Mouse (Mus musculus): ENCODE results near the gene Itgb2.

The Itgb2 gene

DNA sequence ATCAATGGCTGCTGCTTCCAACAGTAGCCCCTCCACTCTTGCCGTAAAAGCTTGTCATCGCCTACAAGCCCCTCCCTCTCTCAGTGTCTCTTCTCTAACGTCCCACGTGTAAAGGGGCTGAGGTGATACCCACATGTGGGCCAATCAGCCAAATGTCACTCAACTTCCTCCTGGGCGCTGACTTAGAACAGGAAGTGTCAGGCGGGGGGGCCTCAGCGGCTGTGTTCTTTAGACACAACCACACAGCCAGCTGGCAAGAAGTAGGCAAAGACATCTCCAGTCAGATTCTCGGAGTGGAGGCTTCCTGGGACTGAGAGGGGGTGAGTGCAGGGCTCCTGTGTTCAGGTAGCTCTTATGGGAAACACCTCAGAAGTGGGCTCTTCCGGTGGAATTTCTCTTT is at the start of gene Itgb2:
TSS of gene Itgb2 (plus strand) at position 113 of the 400 bp plus-strand sequence.
- DNase-seq (ENCODE audit: extremely low read depth, low read depth): peak; percentile 86

DNA sequence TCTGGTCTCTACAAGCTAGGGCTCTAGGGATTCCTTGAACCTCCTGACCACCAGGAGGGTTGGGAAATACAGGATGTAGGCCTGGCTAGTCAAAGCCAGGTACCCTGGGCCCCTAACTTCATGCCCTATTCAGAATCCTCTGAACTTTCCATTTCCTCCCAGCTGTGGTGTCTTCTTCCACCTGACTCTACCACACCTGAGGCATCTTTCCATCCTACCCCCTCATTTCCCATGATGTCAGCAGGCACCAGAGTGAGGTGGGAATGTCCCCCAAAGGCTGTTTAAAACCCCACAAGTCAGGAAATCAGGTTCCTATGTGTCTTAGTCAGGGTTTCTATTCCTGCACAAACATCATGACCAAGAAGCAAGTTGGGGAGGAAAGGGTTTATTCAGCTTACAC is 48.2 kb upstream of the Itgb2 start:
- DNase-seq (ENCODE audit: extremely low read depth, low read depth): no peak

DNA sequence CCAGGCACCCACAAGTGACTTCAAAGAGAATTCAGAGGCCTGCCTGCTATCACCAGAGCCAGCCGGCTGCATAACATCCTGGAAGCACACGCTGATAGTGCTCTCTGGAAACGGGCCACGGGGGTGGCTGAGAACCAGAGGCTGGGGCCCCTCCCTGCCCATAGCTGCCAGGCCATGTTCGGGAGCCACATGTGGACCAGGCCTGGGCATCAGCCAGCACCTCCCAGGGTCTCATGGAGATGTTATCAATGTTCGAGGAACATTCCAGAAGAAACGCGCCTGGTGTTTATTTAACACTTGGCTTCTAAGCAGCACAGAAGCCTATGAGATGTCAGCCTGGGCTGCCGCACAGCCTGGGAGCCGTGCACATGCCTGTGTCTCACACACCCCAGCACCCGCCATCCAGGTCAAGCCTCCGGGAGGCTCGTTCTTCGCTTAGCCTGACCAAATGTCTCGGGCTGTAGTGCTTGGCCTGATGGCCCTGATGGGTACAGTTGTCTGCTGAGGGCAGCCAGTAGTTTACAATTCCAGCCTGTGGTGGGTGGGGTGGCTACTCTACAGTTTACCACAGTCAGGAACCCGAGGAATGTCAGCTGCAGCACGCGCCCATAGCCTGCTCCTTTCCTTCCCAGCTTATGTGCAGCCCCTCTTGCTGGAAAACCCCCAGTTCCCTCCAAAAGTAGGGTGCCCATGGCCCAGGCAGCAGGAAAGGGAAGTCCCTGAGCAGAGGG is 45.7 kb upstream of the Itgb2 start:
- peak; percentile 31 for DNase-seq (ENCODE audit: extremely low read depth, low read depth)

DNA sequence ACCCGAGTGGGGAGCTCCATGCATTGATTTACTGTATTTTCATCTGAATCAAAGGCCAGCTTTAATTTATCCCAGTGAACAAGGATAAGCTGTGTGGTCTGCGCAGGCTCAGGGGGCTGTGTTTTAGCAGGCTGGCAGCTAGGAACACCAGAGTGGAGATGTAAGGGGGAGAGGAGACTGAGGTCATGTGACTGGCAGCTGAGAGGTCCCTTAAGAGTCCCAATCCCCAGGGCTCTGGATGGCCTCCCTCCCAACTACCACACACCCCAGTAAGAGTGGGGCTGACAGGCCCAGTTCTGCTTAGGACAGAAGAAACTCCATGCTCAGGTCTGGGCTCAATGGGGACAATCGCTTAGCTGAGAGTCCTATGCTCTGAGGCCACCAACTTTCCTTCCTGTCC is 44.3 kb upstream of the Itgb2 start:
- DNase-seq (ENCODE audit: extremely low read depth, low read depth): no peak

DNA sequence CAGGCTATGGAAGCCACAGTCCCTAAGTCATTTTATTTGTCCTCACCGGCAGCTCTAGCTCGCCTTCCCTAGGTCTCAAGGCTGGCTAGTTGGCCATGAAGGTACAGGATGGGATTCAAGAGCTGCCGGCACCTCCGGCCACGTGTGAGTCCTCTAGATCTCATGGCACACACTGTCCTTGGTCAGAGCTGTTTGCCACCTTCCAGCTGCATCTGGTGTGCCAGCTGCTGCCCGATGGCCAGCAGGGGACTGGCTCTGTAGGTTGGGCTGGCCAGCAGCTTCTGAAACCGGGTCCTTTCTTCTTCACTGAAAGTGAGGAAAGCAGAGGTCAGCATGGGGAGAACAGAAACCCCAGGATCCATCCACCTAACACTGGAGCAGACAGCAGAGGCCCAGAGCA is 41.9 kb upstream of the Itgb2 start:
- no peak for DNase-seq (ENCODE audit: extremely low read depth, low read depth)

DNA sequence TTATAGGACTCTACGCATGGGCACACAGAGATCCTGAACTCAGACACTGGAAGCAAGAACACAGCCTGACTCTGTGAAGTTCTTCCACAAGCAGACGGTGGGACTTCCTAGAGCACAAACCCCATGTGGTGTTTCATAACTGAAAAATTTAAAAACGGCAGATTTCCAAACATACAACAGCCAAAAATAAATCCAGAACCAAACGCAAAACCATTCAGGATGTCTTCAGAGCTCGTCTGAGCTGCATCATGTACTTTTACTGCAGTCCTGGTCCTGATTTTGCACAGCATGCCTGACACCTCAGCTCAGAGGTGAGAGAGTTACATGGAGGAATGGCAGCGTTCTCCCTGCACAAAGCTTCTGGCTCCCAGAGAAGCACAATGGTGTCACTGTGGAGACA is 38.5 kb upstream of the Itgb2 start:
- DNase-seq (ENCODE audit: extremely low read depth, low read depth): no peak

DNA sequence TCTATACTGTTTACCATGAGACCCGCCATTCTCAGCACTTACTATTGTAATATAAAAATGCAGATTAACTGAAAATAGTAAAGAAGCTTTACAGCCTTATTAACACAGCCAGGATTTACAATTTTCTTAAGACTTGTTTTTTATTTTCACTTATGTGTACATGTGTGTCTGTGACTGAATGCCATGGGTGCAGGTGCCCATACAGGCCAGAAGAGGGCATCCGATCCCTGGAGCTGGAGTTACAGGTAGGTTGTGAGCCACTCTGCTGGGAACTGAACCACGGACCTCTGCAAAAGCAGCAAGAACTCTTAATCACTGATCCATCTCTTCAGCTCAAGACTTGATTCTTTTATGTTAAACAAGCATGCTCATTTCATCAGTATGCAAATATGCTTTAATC is 37.2 kb upstream of the Itgb2 start:
- no peak for DNase-seq (ENCODE audit: extremely low read depth, low read depth)

DNA sequence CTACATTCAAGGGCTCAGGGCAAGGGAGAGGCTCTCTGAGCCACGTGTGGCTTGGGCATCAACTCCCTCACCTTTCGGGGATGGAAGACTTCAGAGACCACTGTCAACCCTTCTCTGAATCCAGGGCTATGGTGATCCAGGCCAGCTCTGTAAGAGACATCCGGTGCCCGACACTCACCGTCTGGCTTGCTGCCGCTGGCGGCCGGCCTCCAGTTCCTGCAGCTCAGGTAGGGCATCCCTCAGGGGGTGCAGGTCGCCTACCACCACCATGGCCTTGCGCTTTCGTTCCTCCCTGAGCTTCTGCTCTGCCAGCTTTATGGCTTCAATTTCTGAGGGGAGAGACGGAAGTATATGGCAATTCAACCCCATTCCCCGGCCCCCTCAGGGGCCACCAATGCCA is 32.9 kb upstream of the Itgb2 start:
- DNase-seq (ENCODE audit: extremely low read depth, low read depth): no peak

DNA sequence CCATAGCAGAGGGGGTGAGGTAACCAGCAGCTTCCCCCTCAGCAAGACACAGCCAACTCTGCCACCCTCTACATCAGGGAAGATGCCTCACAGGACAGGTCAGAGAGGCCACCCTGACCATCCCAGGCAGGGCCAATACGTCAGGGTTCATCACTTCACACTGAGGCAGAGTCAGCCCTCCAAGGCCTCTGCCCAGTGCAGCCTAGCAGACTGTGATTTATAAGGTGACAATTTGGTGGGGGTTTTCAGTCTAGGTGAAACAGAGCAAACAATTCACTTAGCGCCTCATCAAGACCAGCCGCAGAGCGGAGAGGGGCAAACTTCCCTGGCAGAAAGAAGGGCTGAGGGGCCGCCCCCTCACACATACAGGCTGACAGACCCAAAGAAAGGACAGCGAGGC is 31.8 kb upstream of the Itgb2 start:
- no peak for DNase-seq (ENCODE audit: extremely low read depth, low read depth)

DNA sequence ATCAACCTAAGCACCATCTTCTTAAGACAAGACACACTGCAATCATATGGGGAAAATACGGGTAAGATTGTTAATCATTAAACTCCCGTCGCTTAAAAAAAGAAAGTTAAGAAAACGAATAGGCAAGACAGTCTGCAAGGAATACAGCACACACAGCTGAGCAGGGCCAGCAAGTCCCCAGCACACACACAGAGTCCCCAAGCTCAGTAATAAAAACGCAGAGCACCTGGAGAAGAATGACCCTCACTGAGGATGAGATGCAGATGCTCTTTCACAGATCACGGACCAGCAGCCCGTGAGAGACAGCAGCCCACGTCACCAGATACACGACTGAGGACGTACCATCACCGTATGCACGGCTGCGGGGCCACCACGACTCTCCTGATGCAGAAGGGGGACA is 29.4 kb upstream of the Itgb2 start:
- no peak for DNase-seq (ENCODE audit: extremely low read depth, low read depth)

DNA sequence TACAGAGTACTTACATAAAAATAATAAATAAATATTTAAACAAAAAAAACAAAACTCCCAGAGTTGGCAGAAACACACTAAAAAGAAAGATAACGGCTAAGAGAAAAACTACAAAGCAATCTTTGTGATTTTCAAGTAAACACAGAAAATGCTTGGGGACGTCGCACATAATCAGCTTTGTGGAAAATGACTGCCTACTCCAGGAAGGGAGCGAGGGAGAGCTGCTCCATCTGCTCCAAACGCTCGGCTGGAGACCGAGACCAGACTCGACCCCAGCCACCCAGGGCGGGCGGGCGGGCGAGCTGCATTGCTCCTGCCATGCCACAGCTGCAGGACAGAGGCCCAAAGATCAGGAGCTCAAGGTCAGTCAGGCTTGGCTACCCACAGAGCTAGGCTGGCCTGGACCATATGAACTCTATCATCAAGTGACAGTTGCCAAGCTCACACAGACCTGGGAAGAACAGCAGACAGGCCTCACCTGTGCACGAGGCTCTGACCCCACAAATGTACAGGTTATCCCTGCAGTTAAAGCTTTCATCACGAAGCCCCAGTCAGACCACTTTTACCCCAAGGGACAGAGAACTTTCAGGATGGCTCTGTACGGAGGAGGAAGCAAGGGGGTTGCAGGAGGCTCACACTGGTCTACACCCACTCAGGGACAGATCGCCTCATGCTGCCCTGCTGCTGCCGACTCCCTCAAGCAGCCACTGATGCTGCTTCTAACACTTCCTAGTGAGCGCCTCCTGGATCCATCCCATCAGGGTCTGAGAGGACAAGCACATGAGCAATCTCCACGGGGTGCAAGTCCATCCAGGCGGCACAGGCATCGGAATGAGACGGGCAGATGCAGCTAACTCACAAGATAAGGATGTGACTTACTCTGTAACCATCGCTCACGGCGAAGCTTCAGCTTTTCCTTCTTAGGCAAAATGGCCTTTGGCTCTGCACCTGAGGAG is 26.8 kb upstream of the Itgb2 start:
- no peak for DNase-seq (ENCODE audit: extremely low read depth, low read depth)

DNA sequence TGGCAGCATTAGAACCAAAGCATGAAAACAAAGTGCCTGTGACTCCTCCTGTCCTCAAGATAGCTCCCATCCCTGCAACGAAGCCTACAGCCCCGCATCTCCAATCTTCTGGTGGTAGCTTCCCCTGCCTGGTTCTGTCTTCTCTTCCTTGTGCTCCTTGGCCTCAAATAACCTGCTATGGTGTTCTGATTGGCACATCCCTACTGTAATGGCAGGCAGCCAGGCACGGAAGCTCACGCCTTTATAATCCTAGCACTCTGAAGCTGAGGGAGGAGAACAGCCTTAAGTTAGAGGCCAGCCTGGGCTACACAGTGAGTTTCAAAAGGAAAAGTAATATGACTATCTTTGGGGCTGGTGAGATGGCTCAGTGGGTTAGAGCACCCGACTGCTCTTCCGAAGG is 25.9 kb upstream of the Itgb2 start:
- DNase-seq (ENCODE audit: extremely low read depth, low read depth): no peak

DNA sequence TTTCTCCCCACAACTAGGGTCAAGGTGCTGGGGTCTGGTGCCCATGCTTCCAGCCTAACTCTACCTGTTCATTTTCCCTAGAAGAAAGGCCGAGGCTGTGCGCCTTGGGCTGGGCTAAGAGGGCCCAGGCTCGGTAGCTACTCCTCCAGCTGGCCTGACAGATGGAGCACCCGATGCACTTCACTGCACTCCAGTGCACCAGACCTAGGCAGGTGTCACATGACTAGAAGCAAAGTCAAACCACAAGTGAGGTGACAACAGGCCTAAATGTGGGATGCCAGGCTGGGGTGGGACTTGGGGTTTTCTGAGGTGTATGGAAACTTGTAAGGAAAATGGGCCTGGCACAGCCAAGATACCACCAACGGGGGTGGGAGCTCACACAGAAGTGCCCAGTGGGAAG is 23.5 kb upstream of the Itgb2 start:
- no peak for DNase-seq (ENCODE audit: extremely low read depth, low read depth)

DNA sequence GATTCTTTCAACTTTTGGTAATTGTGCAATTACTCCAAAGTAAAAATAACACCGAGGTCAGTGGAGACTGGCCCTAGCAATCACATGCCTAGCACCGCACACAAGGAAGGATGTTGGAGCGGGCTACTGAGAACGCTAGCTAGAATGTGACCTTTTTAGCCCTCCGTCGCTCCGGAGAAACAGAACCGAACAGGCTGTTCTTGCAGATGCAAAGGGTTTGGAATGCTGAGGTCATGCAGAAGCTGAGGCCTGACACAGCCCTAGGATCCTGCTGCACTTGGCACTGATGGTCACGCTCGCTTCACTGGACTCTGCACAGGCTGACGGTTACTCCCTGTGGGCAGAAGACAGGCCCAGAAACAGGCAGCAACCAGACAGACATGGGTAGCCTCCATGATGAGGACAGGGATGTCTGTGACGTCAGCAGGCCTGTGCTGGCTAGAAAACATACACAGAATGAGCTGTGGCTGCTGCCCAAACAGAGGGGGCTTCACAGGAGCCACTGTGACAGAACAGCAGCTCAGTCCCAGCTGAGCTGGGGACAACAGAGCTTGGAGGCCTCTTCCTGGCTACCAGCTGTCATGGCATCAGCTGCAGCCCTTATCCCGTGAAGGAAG is 23.0 kb upstream of the Itgb2 start:
- DNase-seq (ENCODE audit: extremely low read depth, low read depth): no peak

DNA sequence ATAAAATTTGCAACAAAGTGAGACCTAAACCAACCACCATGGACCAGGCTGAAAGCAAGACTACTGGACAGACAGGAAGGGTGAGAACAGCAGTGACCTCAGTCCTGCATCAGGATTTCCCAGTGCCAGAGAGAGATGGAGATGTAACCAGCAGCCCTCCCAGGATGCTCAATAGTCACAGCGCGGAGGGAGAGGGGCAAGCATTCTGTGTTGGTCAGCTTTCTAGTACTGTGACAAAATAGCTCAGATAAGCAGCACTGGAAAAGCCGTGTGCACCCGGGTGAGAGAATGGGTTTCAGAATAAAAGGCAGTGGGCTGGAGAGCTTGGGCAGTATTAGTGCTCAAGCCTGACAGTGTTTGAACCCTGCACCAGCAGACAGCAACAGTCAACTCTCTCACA is 22.3 kb upstream of the Itgb2 start:
- no peak for DNase-seq (ENCODE audit: extremely low read depth, low read depth)

DNA sequence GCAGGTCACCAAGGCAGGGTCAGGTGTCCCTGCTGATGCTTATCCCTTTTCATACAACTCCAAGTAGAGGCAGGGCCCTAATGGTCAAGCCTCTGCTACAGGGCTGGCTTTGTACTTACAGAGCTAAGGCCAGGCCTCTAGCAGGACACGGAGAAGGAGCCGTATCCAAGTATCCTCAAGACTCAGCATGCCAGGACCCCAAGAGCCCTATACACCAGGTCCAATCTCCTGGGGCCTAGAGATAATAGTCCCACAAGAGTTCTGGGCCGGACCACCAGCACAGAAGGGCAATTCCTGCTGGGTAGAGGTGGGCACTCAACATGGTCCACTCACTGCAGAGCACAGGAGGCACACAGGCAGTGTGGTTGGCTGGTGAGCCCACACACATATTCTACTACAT is 21.3 kb upstream of the Itgb2 start:
- no peak for DNase-seq (ENCODE audit: extremely low read depth, low read depth)

DNA sequence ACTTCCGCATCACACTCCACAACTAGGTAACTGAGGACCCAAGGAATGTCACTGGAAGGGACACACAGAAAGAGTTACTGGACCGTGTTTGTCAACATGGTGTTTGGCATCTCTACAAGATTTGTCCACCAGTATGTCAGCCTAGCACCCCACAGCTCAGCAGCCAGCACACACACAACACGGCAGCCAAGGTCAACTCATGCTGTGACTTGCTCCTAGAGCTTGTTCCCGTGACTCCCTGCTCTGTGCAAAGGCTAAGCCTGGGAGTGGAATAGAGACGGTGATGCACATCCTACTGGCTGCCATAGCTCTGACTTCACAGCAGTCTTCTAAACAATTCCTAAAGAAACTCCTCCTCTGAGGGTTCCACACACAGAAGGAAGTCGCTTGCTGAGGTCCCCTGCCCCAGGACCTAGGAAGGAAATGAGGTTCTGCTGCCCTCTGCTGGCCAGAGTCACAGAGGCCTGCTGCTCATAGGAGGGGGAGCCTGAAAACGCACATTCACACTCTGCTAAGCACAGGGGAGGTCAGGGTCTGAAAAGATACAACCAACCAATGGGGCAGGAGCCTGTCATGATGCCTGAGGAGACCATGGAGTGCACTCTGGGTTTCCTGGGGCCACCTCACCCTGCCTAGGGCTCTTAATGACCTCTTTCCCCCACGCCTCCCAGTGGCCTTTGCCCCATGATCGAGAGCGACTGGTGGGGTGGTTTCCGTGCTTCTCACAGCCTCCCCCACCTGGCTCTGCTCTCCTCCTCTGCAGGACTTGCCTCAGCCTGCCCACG is 20.5 kb upstream of the Itgb2 start:
- no peak for DNase-seq (ENCODE audit: extremely low read depth, low read depth)

DNA sequence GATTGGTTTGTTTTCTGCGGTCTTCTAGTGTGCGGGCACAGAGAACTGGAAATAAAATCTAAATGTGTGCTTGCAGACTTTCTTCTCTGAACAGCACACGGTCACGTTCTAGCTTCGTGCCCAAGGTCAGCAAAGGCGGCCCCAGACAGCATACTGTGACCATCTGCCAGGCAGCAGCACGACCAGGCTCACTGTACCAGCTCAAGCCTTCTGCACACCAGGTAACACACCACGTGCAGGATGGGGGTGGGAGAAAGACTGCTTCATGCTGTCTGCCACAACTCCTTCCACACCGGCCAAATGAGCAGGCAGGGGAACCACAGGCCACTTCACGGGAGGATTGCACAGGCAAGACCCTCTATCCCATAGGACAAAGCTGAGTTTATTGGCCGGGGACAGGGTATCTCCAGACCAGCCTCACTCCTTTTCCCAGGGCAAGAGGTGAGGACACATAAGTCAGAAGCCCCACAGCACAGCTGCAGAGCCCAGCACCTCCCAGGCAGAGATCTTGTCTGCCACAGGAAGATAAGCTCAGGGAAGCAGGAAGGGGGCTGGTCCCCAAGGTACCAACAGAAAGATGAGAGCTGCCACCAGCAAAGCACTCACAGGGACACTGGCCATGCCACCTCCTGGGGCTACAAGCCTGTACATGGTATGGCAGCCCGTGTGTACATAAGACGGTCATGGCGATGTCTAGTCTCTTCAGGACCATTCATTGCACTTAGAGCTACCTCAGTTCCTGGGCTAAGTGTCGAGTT is 19.6 kb upstream of the Itgb2 start:
- DNase-seq (ENCODE audit: extremely low read depth, low read depth): no peak

DNA sequence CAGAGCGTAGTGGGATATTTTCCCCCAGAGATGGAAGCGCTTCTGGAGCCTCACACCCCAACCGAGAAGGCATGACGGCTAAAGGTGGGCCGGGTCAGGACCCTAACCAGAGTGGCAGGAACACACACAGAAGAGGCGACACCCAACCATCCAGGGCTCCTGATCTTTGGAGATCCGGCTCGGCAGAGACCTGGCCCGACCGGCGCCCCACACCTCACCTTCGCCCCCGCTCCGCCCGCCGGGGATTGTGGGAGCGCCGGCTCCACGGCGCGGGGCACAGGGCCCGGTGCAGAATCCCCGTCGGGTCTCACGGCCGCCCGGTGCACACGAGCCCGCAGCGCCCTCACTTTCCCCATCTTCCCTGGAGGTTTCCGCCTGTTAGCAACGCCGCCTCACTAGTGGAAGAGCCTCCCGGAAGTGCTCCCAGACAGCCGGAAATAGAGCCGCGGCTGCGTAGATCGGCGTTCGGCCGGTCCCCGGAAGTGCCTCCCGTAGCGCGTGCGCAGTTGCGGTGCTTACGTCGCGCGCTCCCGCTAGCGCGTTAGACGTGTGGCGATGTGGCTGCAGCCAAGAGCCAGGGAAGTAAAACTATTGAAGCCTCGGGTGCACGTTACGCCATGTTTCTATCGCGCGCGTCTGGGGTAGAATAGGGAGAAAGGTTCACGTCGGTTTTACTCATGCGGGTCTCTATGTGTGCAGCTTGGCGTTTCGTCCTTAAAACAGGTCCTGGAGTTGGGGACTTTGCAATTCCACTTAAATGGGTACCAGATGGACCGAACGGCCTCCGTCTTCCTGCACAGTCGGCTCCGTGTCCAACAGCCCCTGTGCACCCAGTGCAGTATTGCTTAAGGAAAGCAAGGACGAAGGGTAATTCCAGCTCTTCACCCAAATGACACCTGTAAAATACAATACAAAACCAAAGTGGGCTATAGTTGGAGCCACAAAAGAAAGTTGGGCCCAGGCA is 14.4 kb upstream of the Itgb2 start, which contains the start of gene Fam207a:
TSS of gene Fam207a (minus strand) at position 401 of the 964 bp plus-strand sequence.
- DNase-seq (ENCODE audit: extremely low read depth, low read depth): peak; percentile 87

Data from MEL-GATA-1-ER (cell line).